Mouse (Mus musculus) midbrain, embryonic 11.5 days (tissue): ENCODE data around the gene Clca3b. TPM values are rescaled to one million over a fixed set of nuclear protein-coding genes. Genes with fewer than 3 reads are reported as not detected.
"Not testable (repeated sequence)": the region's sequence is repeated elsewhere in the genome, so short reads cannot be mapped to it uniquely, and the experiment has no call there.

Experiments used
- ATAC-seq: fragments of 200-750 bp; cut with Nextera tagmentation; 2 replicates; pipeline ENCODE4 v1.8.0; 2017; ENCODE audit warnings: moderate TSS enrichment, moderate library complexity; ENCODE audit not compliant: low FRiP score
- DNase-seq: peaks from one replicate; pipeline ENCODE4 v3.0.0; 2015; ENCODE audit warnings: low spot score; ENCODE audit errors: missing footprints
- H3K27ac ChIP-seq: fragments of 300-500 bp; sonication (generic); 2 replicates; pipeline ENCODE4 v1.5.1; 2014; ENCODE audit warnings: low read depth, low read length
- H3K27me3 ChIP-seq: fragments of 300-500 bp; sonication (generic); 2 replicates; pipeline ENCODE4 v1.6.1; 2014; ENCODE audit warnings: mild to moderate bottlenecking, low read length, moderate library complexity, mixed read lengths; ENCODE audit not compliant: control insufficient read depth, insufficient read depth
- H3K36me3 ChIP-seq: fragments of 300-500 bp; sonication (generic); 2 replicates; pipeline ENCODE4 v1.6.1; 2014; ENCODE audit warnings: mild to moderate bottlenecking, low read length, moderate library complexity, mixed read lengths; ENCODE audit not compliant: control insufficient read depth, insufficient read depth
- H3K4me1 ChIP-seq: fragments of 300-500 bp; sonication (generic); 2 replicates; pipeline ENCODE4 v1.6.1; 2014; ENCODE audit warnings: low read length; ENCODE audit not compliant: control insufficient read depth, insufficient read depth
- H3K4me2 ChIP-seq: fragments of 300-500 bp; sonication (generic); 2 replicates; pipeline ENCODE4 v1.6.1; 2014; ENCODE audit warnings: mild to moderate bottlenecking, moderate library complexity
- H3K4me3 ChIP-seq: fragments of 300-500 bp; sonication (generic); 2 replicates; pipeline ENCODE4 v1.5.1; 2014; ENCODE audit warnings: low read depth, low read length
- H3K9ac ChIP-seq: fragments of 300-500 bp; sonication (generic); 2 replicates; pipeline ENCODE4 v1.6.1; 2014; ENCODE audit warnings: low read length
- H3K9me3 ChIP-seq: fragments of 300-500 bp; sonication (generic); 2 replicates; pipeline ENCODE4 v1.6.1; 2016; ENCODE audit warnings: low read length; ENCODE audit not compliant: control insufficient read depth
- WGBS: fragments of 180-500 bp; shearing (Covaris S2); extraction: QIAGEN DNeasy Blood & Tissue Kit; methylation state at CpG from one replicate; pipeline ENCODE4 v1.1.7; 2014; 5-methylcytosine and 5-hydroxymethylcytosine counted together
- polyA plus RNA-seq: library from polyadenylated mRNA; unstranded; fragments of >200 nt; fragmentation: Nextera tagmentation; extraction: Ambion mirVana; gene quantifications from 2 replicates; pipeline ENCODE4 v1.2.1, GENCODE M21; 2014

Gene Clca3b
- polyA plus RNA-seq: not detected in 2 replicates

- H3K9ac ChIP-seq, DNase-seq, H3K27ac ChIP-seq, H3K4me1 ChIP-seq, H3K4me2 ChIP-seq, H3K4me3 ChIP-seq, H3K36me3 ChIP-seq, ATAC-seq, H3K9me3 ChIP-seq, H3K27me3 ChIP-seq: not testable (repeated sequence)
- WGBS: 96% methylated on average over 9 of the region's 9 CpGs
Measured at GRCm38 (mm10) chr3:144849014-144849556, at the start of gene Clca3b. Gene Clca3b (minus strand): TSS chr3:144849357.

DNA sequence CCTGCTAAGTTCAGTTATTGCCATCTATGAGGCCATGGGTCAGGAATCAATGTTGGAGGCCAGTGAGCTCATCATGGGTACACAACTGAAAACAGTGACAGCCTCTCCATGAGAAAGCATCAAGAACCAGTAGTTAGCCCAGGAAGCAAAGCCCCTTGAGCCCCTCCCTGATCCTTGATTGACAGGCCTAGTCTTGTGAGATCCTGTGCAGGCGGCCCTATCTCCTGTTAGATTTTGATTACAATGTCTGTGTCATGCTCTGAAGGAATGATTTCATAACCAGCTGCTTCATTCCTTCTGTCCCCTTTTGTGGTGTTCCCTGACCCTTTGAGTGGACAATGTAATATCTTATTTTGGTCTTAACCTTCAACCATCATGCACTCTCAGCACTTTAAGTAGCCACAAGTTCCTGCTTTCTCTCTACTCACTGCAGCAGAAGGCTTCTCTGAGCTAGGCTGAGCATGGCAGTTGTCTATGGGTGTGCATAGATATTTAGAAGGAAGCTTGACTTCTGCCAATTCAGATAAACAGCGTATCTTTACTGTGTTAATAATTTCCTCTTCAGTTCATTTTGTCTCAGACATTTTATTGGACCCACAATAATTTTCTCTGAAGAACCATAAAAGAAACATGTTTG lies 48.0 kb upstream of the Clca3b start:
- Histone ChIP-seq H3K4me1 (no peaks in the 10 kb centered on the region), H3K4me3 (no peak overlapping the region), H3K9me3 (no peaks in the 10 kb centered on the region), H3K27ac (no peak overlapping the region), H3K4me2 (no peak overlapping the region), H3K36me3 (no peaks in the 10 kb centered on the region), H3K27me3 (no peaks in the 10 kb centered on the region), H3K9ac (no peak overlapping the region)
- ATAC-seq: no peak
- WGBS: 76% methylated on average over 2 of the region's 2 CpGs
- no peak for DNase-seq

DNA sequence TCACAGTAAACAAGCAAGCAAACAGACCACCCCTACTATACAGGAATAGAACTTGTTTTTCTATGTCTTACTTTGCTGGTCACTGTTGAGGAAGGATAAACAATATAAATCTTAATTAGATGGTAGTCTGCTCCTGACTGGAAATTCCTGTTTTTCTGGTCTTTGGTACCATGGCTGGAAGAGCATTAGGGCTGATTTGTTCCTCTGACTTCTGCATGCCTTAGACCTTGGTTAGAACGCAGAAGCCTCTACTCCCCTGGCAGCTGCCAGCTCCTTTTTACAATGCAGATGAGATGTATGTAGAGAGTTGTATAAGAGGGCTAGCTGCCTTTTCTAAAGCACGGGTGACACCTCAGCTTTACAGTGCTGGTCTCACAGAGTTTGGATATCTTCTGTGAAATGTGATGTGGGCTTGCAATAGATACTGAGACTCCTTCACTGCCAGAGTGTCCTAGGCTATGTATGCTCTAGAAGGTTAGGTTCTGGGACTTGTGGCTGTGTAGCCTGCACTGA lies 41.1 kb upstream of the Clca3b start:
- H3K9ac ChIP-seq: no peak overlapping the region
- no peaks in the 10 kb centered on the region for H3K36me3 ChIP-seq
- ATAC-seq (no peak), DNase-seq (no peak)
- H3K4me2 ChIP-seq: no peak overlapping the region
- 62% methylated on average over 2 of the region's 2 CpGs for WGBS
- H3K9me3 ChIP-seq: no peaks in the 10 kb centered on the region
- no peaks in the 10 kb centered on the region for H3K27me3 ChIP-seq
- no peak overlapping the region for H3K4me3 ChIP-seq
- H3K4me1 ChIP-seq: no peaks in the 10 kb centered on the region
- no peak overlapping the region for H3K27ac ChIP-seq

GRCm38 (mm10) chr3:144886957-144887356 lies 37.8 kb upstream of the Clca3b start:
- H3K4me1 ChIP-seq: no peaks in the 10 kb centered on the region
- no peak overlapping the region for H3K4me3 ChIP-seq
- H3K27me3 ChIP-seq: no peaks in the 10 kb centered on the region
- no peaks in the 10 kb centered on the region for H3K9me3 ChIP-seq
- ATAC-seq (no peak), DNase-seq (no peak)
- no peak overlapping the region for H3K4me2 ChIP-seq
- H3K9ac ChIP-seq: no peak overlapping the region
- no peak overlapping the region for H3K27ac ChIP-seq
- H3K36me3 ChIP-seq: no peaks in the 10 kb centered on the region

DNA sequence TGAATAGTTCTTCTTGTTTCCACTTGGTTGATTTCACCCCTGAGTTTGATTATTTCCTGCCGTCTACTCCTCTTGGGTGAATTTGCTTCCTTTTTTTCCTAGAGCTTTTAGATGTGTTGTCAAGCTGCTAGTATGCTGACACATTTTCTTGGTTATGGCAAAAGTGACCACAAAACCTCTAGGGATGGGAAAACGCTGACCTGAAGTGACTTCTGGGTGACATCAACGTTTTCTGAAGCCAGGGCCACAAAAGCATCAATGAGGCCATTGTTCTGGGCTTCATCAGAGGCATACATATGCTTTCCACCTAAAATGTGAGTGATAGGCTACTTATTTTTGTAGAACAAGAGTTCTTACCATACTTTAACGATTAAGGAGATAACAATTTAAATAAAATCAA lies 22.9 kb upstream of the Clca3b start:
- H3K4me2 ChIP-seq, H3K27ac ChIP-seq, ATAC-seq, H3K9me3 ChIP-seq, DNase-seq, H3K9ac ChIP-seq, H3K27me3 ChIP-seq, H3K36me3 ChIP-seq, H3K4me3 ChIP-seq, H3K4me1 ChIP-seq: not testable (repeated sequence)
- WGBS: 60% methylated on average over 4 of the region's 4 CpGs

DNA sequence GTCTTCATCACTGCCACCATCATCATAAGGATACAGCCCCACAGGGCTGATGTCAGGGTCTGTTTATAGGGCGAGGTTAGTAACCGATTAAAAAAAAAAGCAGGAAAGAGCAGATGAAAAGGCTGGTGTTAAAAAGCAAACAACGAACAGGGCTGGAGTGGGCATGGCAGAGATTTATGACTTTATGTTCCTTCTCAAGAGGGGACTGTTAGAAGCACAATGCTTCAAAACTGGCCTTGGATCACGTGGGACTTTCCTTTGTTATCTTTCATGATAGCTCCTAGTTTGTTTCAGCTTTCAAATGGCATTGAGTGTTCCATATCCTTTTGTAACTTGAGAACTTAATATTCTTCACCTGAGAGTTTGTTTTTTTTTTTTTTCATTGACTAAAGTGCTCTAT lies 427 bp upstream of the Clca3b start:
- DNase-seq (no peak), ATAC-seq (no peak)
- H3K9ac ChIP-seq: no peak overlapping the region
- H3K4me3 ChIP-seq: no peak overlapping the region
- no peaks in the 10 kb centered on the region for H3K9me3 ChIP-seq
- no peaks in the 10 kb centered on the region for H3K36me3 ChIP-seq
- H3K4me2 ChIP-seq: no peak overlapping the region
- H3K27ac ChIP-seq: no peak overlapping the region
- no peaks in the 10 kb centered on the region for H3K4me1 ChIP-seq
- WGBS: 87% methylated on average over 4 of the region's 4 CpGs
- H3K27me3 ChIP-seq: no peaks in the 10 kb centered on the region

DNA sequence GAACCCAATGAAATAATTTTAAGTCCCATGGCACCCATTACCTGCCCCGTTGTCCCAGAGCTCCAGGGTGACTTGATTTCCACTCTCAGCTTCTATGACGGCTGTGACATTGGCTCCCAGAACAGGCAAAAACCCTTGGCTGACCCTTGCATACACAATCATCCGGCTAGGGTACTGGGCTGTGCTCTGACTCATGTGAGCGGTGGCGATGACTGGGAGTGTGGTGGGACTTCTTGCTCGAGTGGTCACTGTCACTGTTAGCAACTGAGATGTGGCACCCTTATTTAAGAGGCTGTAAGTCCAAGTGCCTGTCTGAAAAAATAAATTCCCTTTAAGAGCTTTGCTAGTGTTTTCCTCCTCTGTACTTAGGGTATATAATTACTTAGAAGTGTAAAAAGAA lies 21.9 kb downstream of the Clca3b start:
- Histone ChIP-seq H3K9me3 (no peaks in the 10 kb centered on the region), H3K4me1 (no peaks in the 10 kb centered on the region), H3K27ac (no peak overlapping the region), H3K36me3 (no peaks in the 10 kb centered on the region), H3K4me2 (no peak overlapping the region), H3K4me3 (no peak overlapping the region), H3K9ac (no peak overlapping the region), H3K27me3 (no peaks in the 10 kb centered on the region)
- WGBS: 95% methylated on average over 6 of the region's 6 CpGs
- no peak for DNase-seq
- no peak for ATAC-seq

GRCm38 (mm10) chr3:144825151-144825550 lies 24.0 kb downstream of the Clca3b start:
- Histone ChIP-seq H3K4me3 (no peak overlapping the region), H3K9ac (no peak overlapping the region), H3K4me1 (no peaks in the 10 kb centered on the region), H3K27me3 (no peaks in the 10 kb centered on the region), H3K36me3 (no peaks in the 10 kb centered on the region), H3K27ac (no peak overlapping the region), H3K4me2 (no peak overlapping the region), H3K9me3 (no peaks in the 10 kb centered on the region)
- WGBS: 18% methylated on average over 10 of the region's 10 CpGs
- DNase-seq (peak; percentile 96), ATAC-seq (peak; percentile 84)

DNA sequence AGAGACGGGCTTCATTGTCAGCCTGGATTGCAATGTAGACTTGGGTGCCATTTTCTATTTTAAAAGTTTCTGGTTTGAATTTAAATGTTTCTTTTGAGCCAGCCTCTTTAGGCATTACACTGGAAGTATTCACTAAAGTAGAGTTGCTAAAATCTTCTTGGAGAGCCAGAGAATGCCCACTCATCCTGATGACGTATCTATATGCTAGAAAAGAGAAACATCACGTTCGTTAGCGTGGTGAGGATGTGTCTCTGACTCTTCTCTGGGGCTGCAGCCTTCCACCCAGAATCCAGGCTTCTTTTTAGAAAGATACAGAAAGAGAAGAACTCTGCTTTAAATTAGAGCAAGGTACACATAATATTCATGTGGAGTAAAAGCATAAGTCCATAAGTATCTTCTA lies 25.8 kb downstream of the Clca3b start:
- H3K9me3 ChIP-seq: no peaks in the 10 kb centered on the region
- no peak for DNase-seq
- H3K4me3 ChIP-seq: no peak overlapping the region
- no peaks in the 10 kb centered on the region for H3K27me3 ChIP-seq
- no peak overlapping the region for H3K4me2 ChIP-seq
- H3K4me1 ChIP-seq: no peaks in the 10 kb centered on the region
- no peaks in the 10 kb centered on the region for H3K36me3 ChIP-seq
- no peak overlapping the region for H3K9ac ChIP-seq
- ATAC-seq: no peak
- 79% methylated on average over 5 of the region's 5 CpGs for WGBS
- H3K27ac ChIP-seq: no peak overlapping the region
